Mouse (Mus musculus) heart, postnatal 0 days (tissue): ENCODE measurements around the gene Ctr9. TPM values are rescaled to one million over a fixed set of nuclear protein-coding genes. Genes with fewer than 3 reads are reported as not detected.

ENCODE experiments used
- ATAC-seq: fragments of 200-750 bp; cut with Nextera tagmentation; 2 replicates; pipeline ENCODE4 v1.8.0; 2017; ENCODE audit warnings: low read depth, moderate number of reproducible peaks, moderate library complexity; ENCODE audit not compliant: insufficient read depth
- DNase-seq: peaks from one replicate; pipeline ENCODE4 v3.0.0-alpha.2; 2016; ENCODE audit warnings: low spot score
- H3K27ac ChIP-seq: fragments of 300-500 bp; sonication (generic); 2 replicates; pipeline ENCODE4 v1.5.1; 2014; ENCODE audit warnings: low read depth, mild to moderate bottlenecking
- H3K27me3 ChIP-seq: fragments of 300-500 bp; sonication (generic); 2 replicates; pipeline ENCODE4 v1.6.1; 2014; ENCODE audit warnings: low read length, mixed read lengths; ENCODE audit not compliant: control insufficient read depth, insufficient read depth
- H3K36me3 ChIP-seq: fragments of 300-500 bp; sonication (generic); replicated peaks from 2 replicates; pipeline ENCODE4 v1.6.1; 2014; ENCODE audit warnings: low read length, mixed read lengths; ENCODE audit not compliant: control insufficient read depth, insufficient read depth
- H3K4me1 ChIP-seq: fragments of 300-500 bp; sonication (generic); 2 replicates; pipeline ENCODE4 v1.6.1; 2014; ENCODE audit warnings: antibody characterized with exemption; ENCODE audit not compliant: control insufficient read depth, insufficient read depth
- H3K4me2 ChIP-seq: fragments of 300-500 bp; sonication (generic); 2 replicates; pipeline ENCODE4 v1.6.1; 2014; ENCODE audit warnings: low read depth, mild to moderate bottlenecking, low read length, moderate library complexity
- H3K4me3 ChIP-seq: fragments of 300-500 bp; sonication (generic); 2 replicates; pipeline ENCODE4 v1.5.1; 2014; ENCODE audit warnings: low read depth, low read length
- H3K9ac ChIP-seq: fragments of 300-500 bp; sonication (generic); replicated peaks from 2 replicates; pipeline ENCODE4 v1.6.1; 2014; ENCODE audit warnings: low read depth, low read length, mixed read lengths
- H3K9me3 ChIP-seq: fragments of 300-500 bp; sonication (generic); replicated peaks from 2 replicates; pipeline ENCODE4 v1.6.1; 2016; ENCODE audit warnings: low read length; ENCODE audit not compliant: control insufficient read depth
- CTCF ChIP-seq: IDR thresholded peaks from 2 replicates; pipeline ENCODE4 v1.5.1; 2016; ENCODE audit warnings: antibody characterized with exemption, control low read depth, low read depth
- EP300 ChIP-seq: IDR thresholded peaks from 2 replicates; pipeline ENCODE4 v1.6.1; 2016; ENCODE audit warnings: antibody characterized with exemption, low read depth
- WGBS: fragments of 180-500 bp; shearing (Covaris S2); extraction: QIAGEN DNeasy Blood & Tissue Kit; methylation state at CpG from one replicate; pipeline ENCODE4 v1.1.7; 2014; 5-methylcytosine and 5-hydroxymethylcytosine counted together
- polyA plus RNA-seq: library from polyadenylated mRNA; unstranded; fragments of >200 nt; fragmentation: Nextera tagmentation; extraction: Ambion mirVana; gene quantifications from 2 replicates; pipeline ENCODE4 v1.2.1, GENCODE M21; 2015
- total RNA-seq: library from RNA; depleted of rRNA; stranded (reverse); fragments of >200 nt; gene quantifications from 2 replicates; pipeline ENCODE4 v1.2.3, GENCODE M21; 2014; ENCODE audit warnings: low replicate concordance; rRNA removed

The Ctr9 gene
- 11.6 and 17.0 TPM in 2 replicates for total RNA-seq
- polyA plus RNA-seq: 26.2 and 30.4 TPM in 2 replicates

DNA sequence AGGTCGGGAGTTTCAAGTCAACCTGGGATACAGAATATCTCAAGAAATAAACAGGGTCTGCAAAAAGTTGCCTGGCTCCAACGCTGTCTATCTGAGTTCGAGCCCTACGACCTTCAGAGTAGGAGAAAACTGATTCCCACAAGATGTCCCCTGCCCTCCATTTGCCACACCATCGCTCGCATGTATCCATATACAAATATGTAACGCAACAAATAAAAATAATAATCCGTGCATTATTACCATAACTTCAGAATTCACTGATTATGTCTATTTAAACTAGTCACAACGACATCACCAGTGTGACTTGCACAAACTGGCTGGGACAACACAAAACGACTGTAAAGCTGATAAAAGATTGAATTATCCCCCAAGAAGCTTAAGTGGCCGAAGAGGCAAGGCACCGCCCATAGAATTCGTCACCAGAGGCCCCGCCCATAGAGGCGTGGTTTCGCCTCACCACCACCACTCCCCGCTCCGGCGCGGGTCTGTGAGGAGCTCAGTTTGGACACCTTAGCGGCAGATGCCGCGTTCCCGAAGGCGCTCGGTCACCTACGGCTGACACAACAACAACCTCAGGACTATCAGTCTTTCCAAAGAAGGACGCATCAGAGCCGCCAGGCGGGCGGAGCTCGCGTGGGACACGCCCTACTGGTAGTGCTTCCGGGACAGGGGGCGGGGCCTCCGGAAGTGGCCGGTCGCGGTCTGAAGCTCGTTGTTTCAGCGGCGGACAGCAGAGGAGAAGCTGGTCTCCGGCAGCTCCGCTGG lies at the start of gene Ctr9:
Gene Ctr9 (plus strand): TSS at position 671 of the 765 bp plus-strand sequence.
- H3K27me3 ChIP-seq: no peaks in the 10 kb centered on the region
- H3K4me3 ChIP-seq: peak within 1 kb of the TSS; percentile 82
- no peaks in the 10 kb centered on the region for H3K9me3 ChIP-seq
- H3K4me2 ChIP-seq: peak within 1 kb of the TSS; percentile 80
- peak within 1 kb of the TSS; percentile 64 for H3K9ac ChIP-seq
- H3K27ac ChIP-seq: peak within 1 kb of the TSS; percentile 86
- DNase-seq (peak; percentile 94), ATAC-seq (peak; percentile 97)
- 0 out of 2 replicates have a peak, but pooled peaks have one; percentile 34 for TF ChIP-seq EP300
- 0 out of 2 replicates have a peak, but pooled peaks have one; percentile 0 for TF ChIP-seq CTCF
- peaks cover 20% of the 10 kb centered on the region for H3K36me3 ChIP-seq
- WGBS: 5% methylated on average over 45 of the region's 45 CpGs
- H3K4me1 ChIP-seq: peaks cover 9% of the 10 kb centered on the region

DNA sequence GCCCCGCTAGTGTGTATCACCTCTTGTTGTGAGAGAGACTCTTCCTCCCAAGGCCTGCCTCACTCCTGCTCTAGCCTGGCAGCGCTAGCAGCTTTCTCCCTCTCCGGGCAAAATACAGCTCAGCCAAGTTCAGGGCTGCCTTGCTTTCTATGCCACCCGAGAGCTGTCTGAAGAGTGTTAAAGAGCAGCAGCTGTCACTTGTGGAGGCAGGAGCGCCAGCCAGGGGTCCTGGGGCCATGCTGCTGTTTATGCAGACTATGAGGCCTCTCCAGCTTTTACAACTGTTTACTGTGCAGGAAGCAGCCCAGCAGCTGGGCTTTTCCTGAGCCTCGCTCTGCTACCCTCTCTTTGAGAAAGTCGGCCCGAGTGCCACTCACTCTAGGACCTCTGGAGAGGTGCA lies 47.7 kb upstream of the Ctr9 start:
- Histone ChIP-seq H3K4me1 (peaks cover 13% of the 10 kb centered on the region), H3K27ac (peak overlapping the region; percentile 64), H3K4me2 (peak overlapping the region; percentile 36), H3K9ac (peak overlapping the region; percentile 52; the same call in 1 of the 2 replicates), H3K27me3 (no peaks in the 10 kb centered on the region), H3K36me3 (no peaks in the 10 kb centered on the region), H3K9me3 (no peaks in the 10 kb centered on the region), H3K4me3 (peak overlapping the region; percentile 30)
- 33% methylated on average over 8 of the region's 8 CpGs for WGBS
- no peak for TF ChIP-seq CTCF
- TF ChIP-seq EP300: no peak
- no peak for DNase-seq
- ATAC-seq: no peak; the same call in 1 of the 2 replicates

DNA sequence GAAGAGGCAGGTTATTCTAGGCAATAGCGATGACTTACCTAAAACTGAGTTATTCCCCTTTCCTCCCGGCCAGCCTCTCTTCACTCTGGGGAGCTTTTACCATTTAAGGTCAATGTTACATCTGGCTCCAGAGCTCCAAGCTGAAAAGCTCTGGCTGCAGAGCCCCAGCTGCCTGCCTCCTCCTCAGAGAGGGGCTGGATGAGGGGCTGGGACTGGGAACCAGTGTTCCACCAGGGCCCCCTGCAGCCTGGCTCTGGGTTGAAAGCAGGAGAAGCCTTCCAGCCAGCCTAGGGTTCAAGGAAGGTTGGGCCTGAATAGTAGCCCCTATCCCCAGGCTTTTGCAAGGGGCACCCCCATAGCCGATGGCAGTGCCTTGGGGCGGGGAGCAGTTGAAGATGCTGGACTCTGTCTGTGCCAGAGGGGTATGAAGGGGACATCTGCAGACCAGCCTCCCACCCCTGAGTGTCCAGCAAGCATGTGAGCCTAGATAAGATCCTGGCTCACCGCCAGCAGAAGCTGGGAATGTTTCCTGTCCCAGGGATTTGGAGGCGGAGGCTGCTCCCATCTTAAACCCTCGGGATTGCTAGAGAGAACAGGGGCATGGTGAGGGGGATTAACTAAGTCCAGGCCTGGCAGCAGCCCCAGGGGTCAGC lies 46.6 kb upstream of the Ctr9 start, which contains the start of gene Mrvi1:
Gene Mrvi1 (minus strand): TSS at position 409 of the 653 bp plus-strand sequence.
- peak within 1 kb of the TSS; percentile 64 for H3K27ac ChIP-seq
- H3K36me3 ChIP-seq: no peaks in the 10 kb centered on the region
- 20% methylated on average over 7 of the region's 7 CpGs for WGBS
- peak; percentile 18 for DNase-seq
- H3K9me3 ChIP-seq: no peaks in the 10 kb centered on the region
- peak within 1 kb of the TSS; percentile 52 for H3K9ac ChIP-seq
- peak; percentile 58 for ATAC-seq
- H3K4me2 ChIP-seq: peak within 1 kb of the TSS; percentile 33
- peak within 1 kb of the TSS; percentile 30 for H3K4me3 ChIP-seq
- no peaks in the 10 kb centered on the region for H3K27me3 ChIP-seq
- no peak for TF ChIP-seq EP300
- TF ChIP-seq CTCF: no peak
- peaks cover 11% of the 10 kb centered on the region; the same call in 1 of the 2 replicates for H3K4me1 ChIP-seq

DNA sequence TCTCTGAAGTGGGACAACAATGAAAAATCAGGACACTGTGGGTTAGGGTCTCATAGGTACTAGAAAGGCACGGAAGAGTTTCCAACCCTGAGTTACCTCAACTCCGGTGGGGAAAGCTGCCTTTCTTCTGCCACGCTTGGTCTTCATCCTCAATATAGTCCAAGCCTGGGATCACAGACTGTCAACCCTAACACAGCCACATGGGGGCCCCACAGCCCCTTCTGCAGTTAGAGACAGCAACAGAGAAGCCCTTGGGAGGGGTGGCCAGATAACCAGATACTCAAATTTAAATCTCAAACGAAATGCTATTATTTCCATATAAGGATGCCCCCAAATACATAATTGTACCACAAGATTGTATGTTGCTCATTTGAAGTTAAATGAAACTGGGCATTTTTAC lies 46.0 kb upstream of the Ctr9 start:
- Histone ChIP-seq H3K36me3 (no peaks in the 10 kb centered on the region), H3K27ac (peak overlapping the region; percentile 64; the same call in 1 of the 2 replicates), H3K4me3 (no peak overlapping the region), H3K27me3 (no peaks in the 10 kb centered on the region), H3K9me3 (no peaks in the 10 kb centered on the region), H3K4me2 (0 out of 2 replicates have a peak overlapping the region, but pooled peaks have one; percentile 33), H3K9ac (no peak overlapping the region), H3K4me1 (peaks cover 11% of the 10 kb centered on the region; the same call in 1 of the 2 replicates)
- TF ChIP-seq CTCF: peak; percentile 61
- TF ChIP-seq EP300: no peak
- 35% methylated on average over 4 of the region's 4 CpGs for whole genome bisulfite sequencing
- ATAC-seq (no peak; the same call in 1 of the 2 replicates), DNase-seq (peak; percentile 35)

DNA sequence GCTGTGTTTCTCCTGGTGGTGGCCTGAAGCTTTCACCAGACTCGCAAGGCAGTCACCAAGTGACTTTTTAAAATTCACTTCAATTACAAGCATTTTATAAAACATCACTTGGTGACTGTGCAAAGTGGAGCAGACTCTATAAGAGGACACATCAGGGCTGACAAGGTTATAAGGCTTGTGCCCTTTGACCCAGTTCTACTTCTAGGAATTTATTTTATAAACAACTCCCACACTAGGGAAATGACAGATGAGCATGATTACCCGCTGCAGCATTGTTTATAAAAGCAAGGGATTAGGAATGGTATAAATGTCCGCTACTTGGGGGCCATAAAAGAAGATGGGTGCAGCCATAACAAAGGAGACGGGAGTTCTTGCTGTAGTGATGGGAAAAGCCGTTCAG lies 45.1 kb upstream of the Ctr9 start:
- H3K27me3 ChIP-seq: no peaks in the 10 kb centered on the region
- H3K4me3 ChIP-seq: no peak overlapping the region
- no peaks in the 10 kb centered on the region for H3K36me3 ChIP-seq
- H3K4me1 ChIP-seq: peaks cover 11% of the 10 kb centered on the region; the same call in 1 of the 2 replicates
- no peak overlapping the region for H3K4me2 ChIP-seq
- TF ChIP-seq EP300 (no peak), CTCF (no peak)
- H3K27ac ChIP-seq: no peak overlapping the region
- no peak overlapping the region for H3K9ac ChIP-seq
- ATAC-seq (no peak), DNase-seq (no peak)
- 78% methylated on average over 5 of the region's 5 CpGs for WGBS
- no peaks in the 10 kb centered on the region for H3K9me3 ChIP-seq
